9 mouse cellular contexts compared by ENCODE assay signal in the genomic region with DNA sequence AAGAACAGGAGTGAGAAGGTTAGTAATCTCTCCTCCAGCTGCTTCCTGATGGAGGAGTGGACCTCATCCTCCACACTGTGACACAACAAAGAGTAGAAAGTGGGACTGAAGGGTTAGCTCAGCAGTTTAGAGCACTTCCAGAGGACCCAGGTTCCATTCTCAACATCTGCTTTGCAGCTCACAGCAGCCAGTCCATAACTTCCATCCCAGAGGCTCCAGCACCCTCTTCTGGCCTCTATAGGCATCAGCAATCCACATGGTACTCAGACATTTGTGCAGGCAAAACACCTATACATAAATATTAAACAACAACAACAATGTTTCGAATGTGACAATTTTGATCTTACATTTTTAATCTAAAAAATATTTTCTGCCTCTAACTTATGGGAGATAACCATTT. TPM values are rescaled to one million over a fixed set of nuclear protein-coding genes. Genes with fewer than 3 reads are reported as not detected.
DNase-seq lines count a peak whose midpoint lies in the region; ATAC-seq and TF ChIP-seq lines count a peak whose summit lies in the region.
"Had no signal": no experiment of that assay in that cellular context is flagged by ENCODE, and none has a peak within 500 bp of the region (broad histone marks: within the 10 kb centered on the region; RNA-seq: fewer than 3 reads in every experiment).

No protein-coding gene starts in this region.

- no peak overlapping the region for H3K9ac ChIP-seq in hindbrain, postnatal 0 days (replicated peaks; ENCODE audit: low read length)
- H3K9ac ChIP-seq in hindbrain, embryonic 14.5 days, result no peak overlapping the region
- no peak overlapping the region for H3K9ac ChIP-seq in ES-E14 (ENCODE audit: insufficient read depth, low read depth, low read length, poor library complexity, severe bottlenecking)
- H3K9ac ChIP-seq in liver, embryonic 16.5 days (ENCODE audit: low read depth, low read length), result no peak overlapping the region
- H3K9ac ChIP-seq: embryonic facial prominence, embryonic 12.5 days had no signal

- peak; percentile 51 for TF ChIP-seq CTCF in hindbrain, postnatal 0 days (IDR thresholded peaks at IDR 0.05; ENCODE audit: low read depth)

- H3K36me3 ChIP-seq in hindbrain, postnatal 0 days (ENCODE audit: insufficient read depth, low read length), result no peaks in the 10 kb centered on the region
- peaks cover 22% of the 10 kb centered on the region for H3K36me3 ChIP-seq in hindbrain, embryonic 14.5 days (replicated peaks; ENCODE audit: control insufficient read depth, insufficient read depth)
- H3K36me3 ChIP-seq in ES-E14 (ENCODE audit: control insufficient read depth, insufficient read depth, low read length, poor library complexity, severe bottlenecking), result no peaks in the 10 kb centered on the region
- H3K36me3 ChIP-seq in liver, embryonic 16.5 days (ENCODE audit: control insufficient read depth, insufficient read depth), result no peaks in the 10 kb centered on the region; the same call in 1 of the 2 replicates
- H3K36me3 ChIP-seq: embryonic facial prominence, embryonic 12.5 days had no signal

- peak; percentile 5 for DNase-seq in hindbrain, postnatal 0 days (ENCODE audit: low spot score)
- no peak for DNase-seq in hindbrain, embryonic 14.5 days (ENCODE audit: low spot score)
- DNase-seq in ES-E14 (ENCODE audit: low read depth, low spot score), result peak; percentile 13
- DNase-seq in testis, postnatal 14 days (ENCODE audit: low spot score), result no peak
- no peak for DNase-seq in layer of hippocampus, postnatal 14 days (ENCODE audit: low spot score in 2 of 2)

- no peak overlapping the region for H3K4me3 ChIP-seq in hindbrain, postnatal 0 days (ENCODE audit: low read length)
- H3K4me3 ChIP-seq in hindbrain, embryonic 14.5 days (replicated peaks; ENCODE audit: low read length), result no peak overlapping the region
- no peak overlapping the region for H3K4me3 ChIP-seq in ES-E14 (ENCODE audit: insufficient read depth in 1 of 2, low read depth in 1 of 2, low read length in 2 of 2, poor library complexity in 1 of 2, severe bottlenecking in 1 of 2)
- H3K4me3 ChIP-seq in liver, embryonic 16.5 days (ENCODE audit: low read depth, low read length), result no peak overlapping the region
- H3K4me3 ChIP-seq: embryonic facial prominence, embryonic 12.5 days had no signal

- H3K4me2 ChIP-seq in hindbrain, postnatal 0 days (ENCODE audit: low read depth, low read length), result no peak overlapping the region
- no peak overlapping the region for H3K4me2 ChIP-seq in hindbrain, embryonic 14.5 days (replicated peaks)
- no peak overlapping the region for H3K4me2 ChIP-seq in liver, embryonic 16.5 days (ENCODE audit: low read depth, low read length)
- H3K4me2 ChIP-seq: embryonic facial prominence, embryonic 12.5 days had no signal

- H3K27me3 ChIP-seq in hindbrain, postnatal 0 days (ENCODE audit: insufficient read depth, low read length), result no peaks in the 10 kb centered on the region
- H3K27me3 ChIP-seq in hindbrain, embryonic 14.5 days (ENCODE audit: control insufficient read depth, insufficient read depth, low read length), result no peaks in the 10 kb centered on the region
- no peaks in the 10 kb centered on the region for H3K27me3 ChIP-seq in liver, embryonic 16.5 days (ENCODE audit: control insufficient read depth, insufficient read depth, low read depth, low read length)
- H3K27me3 ChIP-seq: embryonic facial prominence, embryonic 12.5 days had no signal

- WGBS in hindbrain, postnatal 0 days, result 89% methylated on average over 1 of the region's 1 CpGs
- 91% methylated on average over 1 of the region's 1 CpGs for WGBS in hindbrain, embryonic 14.5 days
- 59% methylated on average over 1 of the region's 1 CpGs for WGBS in liver, embryonic 16.5 days (ENCODE audit: insufficient replicate concordance)

- H3K27ac ChIP-seq in hindbrain, postnatal 0 days, result no peak overlapping the region
- no peak overlapping the region for H3K27ac ChIP-seq in hindbrain, embryonic 14.5 days
- H3K27ac ChIP-seq in ES-E14 (ENCODE audit: insufficient read depth, low read depth, low read length, poor library complexity, severe bottlenecking), result no peak overlapping the region
- H3K27ac ChIP-seq in liver, embryonic 16.5 days (ENCODE audit: low read length), result no peak overlapping the region
- H3K27ac ChIP-seq: embryonic facial prominence, embryonic 12.5 days had no signal

- in situ Hi-C loops in ES-E14 (cut with MboI; ENCODE audit: low sequenced_read_pairs in 2 of 2, unreplicated experiment in 2 of 2), result no loop called here

- no peaks in the 10 kb centered on the region for H3K4me1 ChIP-seq in hindbrain, postnatal 0 days (ENCODE audit: insufficient read depth, low read length)
- H3K4me1 ChIP-seq in hindbrain, embryonic 14.5 days (replicated peaks; ENCODE audit: control insufficient read depth, insufficient read depth, low read length), result no peaks in the 10 kb centered on the region
- no peaks in the 10 kb centered on the region for H3K4me1 ChIP-seq in ES-E14 (ENCODE audit: control insufficient read depth in 2 of 2, insufficient read depth in 2 of 2, low read length in 2 of 2, poor library complexity in 1 of 2)
- no peaks in the 10 kb centered on the region; the same call in 1 of the 2 replicates for H3K4me1 ChIP-seq in liver, embryonic 16.5 days (ENCODE audit: control insufficient read depth, low read depth, low read length)
- H3K4me1 ChIP-seq: embryonic facial prominence, embryonic 12.5 days had no signal

- no peak for ATAC-seq in hindbrain, postnatal 0 days
- no peak for ATAC-seq in hindbrain, embryonic 14.5 days (ENCODE audit: low FRiP score)
- ATAC-seq in common myeloid progenitor, adult 5-6 weeks (replicated peaks; ENCODE audit: low read depth, poor library complexity, severe bottlenecking), result peak; percentile 95
- ATAC-seq in liver, embryonic 16.5 days (ENCODE audit: low read depth), result peak; percentile 41; the same call in 1 of the 2 replicates
- ATAC-seq in frontal cortex, adult (ENCODE audit: low TSS enrichment), result no peak

- no peaks in the 10 kb centered on the region for H3K9me3 ChIP-seq in hindbrain, postnatal 0 days (ENCODE audit: low read length)
- no peaks in the 10 kb centered on the region for H3K9me3 ChIP-seq in hindbrain, embryonic 14.5 days (ENCODE audit: control insufficient read depth, low read length)
- H3K9me3 ChIP-seq in ES-E14 (ENCODE audit: control insufficient read depth, insufficient read depth, low read depth, low read length), result no peaks in the 10 kb centered on the region
- no peaks in the 10 kb centered on the region for H3K9me3 ChIP-seq in liver, embryonic 16.5 days (replicated peaks; ENCODE audit: control insufficient read depth, low read length)
- H3K9me3 ChIP-seq: embryonic facial prominence, embryonic 12.5 days had no signal

TF ChIP-seq in ES-E14, 5 proteins besides CTCF, POLR2A, EP300 and RAD21:
- TF ChIP-seq HCFC1 (IDR thresholded peaks at IDR 0.05; ENCODE audit: borderline replicate concordance, insufficient read depth, low read length), result no peak
- 0 out of 2 replicates have a peak, but pooled peaks have one; percentile 26 for TF ChIP-seq ZC3H11A (IDR thresholded peaks at IDR 0.05; ENCODE audit: borderline replicate concordance, low read depth, low read length)

RNA-seq across cellular contexts. Expression of gene Relch, which starts 16.9 kb away (rescaled TPM):
- total RNA-seq in hindbrain, postnatal 0 days (2014; rRNA removed), result 80.7 and 82.8 TPM in 2 replicates
- 47.1 and 47.8 TPM in 2 replicates for polyA plus RNA-seq in hindbrain, postnatal 0 days (2015; fragmentation: Nextera tagmentation; extraction: Ambion mirVana)
- 48.5 and 54.2 TPM in 2 replicates for polyA plus RNA-seq in hindbrain, embryonic 14.5 days (2014; fragmentation: Nextera tagmentation; extraction: Ambion mirVana)
- 40.1 and 45.1 TPM in 2 replicates for total RNA-seq in ES-E14 (2012; rRNA removed)
- total RNA-seq in common myeloid progenitor, adult 5-6 weeks (2017), result 49.8 and 50.4 TPM in 2 replicates
- polyA plus RNA-seq in liver, embryonic 16.5 days (2015; fragmentation: Nextera tagmentation; extraction: Ambion mirVana), result 8.6 and 9.9 TPM in 2 replicates
- 100 to 1,000 TPM; 102 to 107 TPM for total RNA-seq in layer of hippocampus, postnatal 14 days (2021)

RNA-seq across cellular contexts. Expression of gene Pign, which starts 17.1 kb away (rescaled TPM):
- total RNA-seq in hindbrain, postnatal 0 days (2014; rRNA removed), result 20.2 and 22.0 TPM in 2 replicates
- 7.1 and 8.4 TPM in 2 replicates for polyA plus RNA-seq in hindbrain, postnatal 0 days (2015; fragmentation: Nextera tagmentation; extraction: Ambion mirVana)
- polyA plus RNA-seq in hindbrain, embryonic 14.5 days (2014; fragmentation: Nextera tagmentation; extraction: Ambion mirVana), result 12.5 and 14.8 TPM in 2 replicates
- total RNA-seq in ES-E14 (2012; rRNA removed), result 52.8 and 56.3 TPM in 2 replicates
- 43.5 and 43.7 TPM in 2 replicates for total RNA-seq in common myeloid progenitor, adult 5-6 weeks (2017)
- polyA plus RNA-seq in liver, embryonic 16.5 days (2015; fragmentation: Nextera tagmentation; extraction: Ambion mirVana), result 4.8 and 5.2 TPM in 2 replicates
- 10 to 100 TPM; 16.3 to 22.8 TPM for total RNA-seq in layer of hippocampus, postnatal 14 days (2021)

Comparison
In these comparisons a context has a peak if more than half of its experiments do, and no peak if none do; other contexts are left out.
1. DNase-seq: peak in hindbrain, postnatal 0 days (single experiment) and ES-E14 (single experiment); none in hindbrain, embryonic 14.5 days (single experiment), testis, postnatal 14 days (single experiment) and layer of hippocampus, postnatal 14 days (0 of 2).
2. ATAC-seq: peak in common myeloid progenitor, adult 5-6 weeks (single experiment) and liver, embryonic 16.5 days (single experiment); none in hindbrain, postnatal 0 days (single experiment), hindbrain, embryonic 14.5 days (single experiment) and frontal cortex, adult (single experiment).